Mouse (Mus musculus) lung, adult 2 months (tissue): ENCODE data around the gene Bloc1s1.

Experiments
- CTCF ChIP-seq: fragments of 200-500 bp; IDR thresholded peaks from 2 replicates; pipeline ENCODE4 v1.5.1; 2011; ENCODE audit warnings: mild to moderate bottlenecking, low read length, control low read depth; ENCODE audit not compliant: insufficient read depth
- POLR2A ChIP-seq: fragments of 200-500 bp; IDR thresholded peaks from 2 replicates; pipeline ENCODE4 v1.6.1; 2011; ENCODE audit warnings: low read depth, mild to moderate bottlenecking, control low read depth, low read length, borderline replicate concordance; ENCODE audit errors: extremely low read depth

GRCm38 (mm10) chr10:128888941-128889827, 34.7 kb downstream of the Bloc1s1 start:
- no peak for TF ChIP-seq POLR2A
- no peak for TF ChIP-seq CTCF
